Mouse (Mus musculus) MEL (cell line): Measurements from ENCODE around the gene Vav2.

Experiments
- CTCF ChIP-seq, 3 experiments: IDR thresholded peaks in 2 of 3; conservative IDR thresholded peaks in 1 of 3; 2 replicates each; pipeline ENCODE4 v1.5.1; 2011 to 2012; ENCODE audit warnings: low read length in 3 of 3, low read depth in 2 of 3, mild to moderate bottlenecking in 2 of 3, improper control_type of control experiment in 1 of 3, inconsistent platforms in 1 of 3, mixed read lengths in 1 of 3, moderate library complexity in 1 of 3; ENCODE audit not compliant: control insufficient read depth in 1 of 3, insufficient read depth in 1 of 3, poor library complexity in 1 of 3, severe bottlenecking in 1 of 3
- MAX ChIP-seq: IDR thresholded peaks from 2 replicates; pipeline ENCODE4 v1.6.1; 2011; ENCODE audit warnings: low read length, improper control_type of control experiment
- MAZ ChIP-seq: IDR thresholded peaks from 2 replicates; pipeline ENCODE4 v1.6.1; 2012; ENCODE audit warnings: low read depth, mild to moderate bottlenecking, inconsistent platforms, low read length, improper control_type of control experiment
- NRF1 ChIP-seq: IDR thresholded peaks from 2 replicates; pipeline ENCODE4 v1.6.1; 2014; ENCODE audit warnings: low read depth, mild to moderate bottlenecking, inconsistent platforms, low read length, improper control_type of control experiment, moderate library complexity; ENCODE audit not compliant: poor library complexity, insufficient read depth, severe bottlenecking
- SMC3 ChIP-seq: IDR thresholded peaks from 2 replicates; pipeline ENCODE4 v1.6.1; 2011; ENCODE audit warnings: low read depth, low read length, improper control_type of control experiment

GRCm38 (mm10) chr2:27248211-27248610 is 178.6 kb downstream of the Vav2 start, which contains the start of gene Sardh:
- TF ChIP-seq MAX (no peak), MAZ (no peak), NRF1 (no peak), CTCF (IDR thresholded peaks at IDR 0.05 in 2 of 3, conservative IDR thresholded peaks at IDR 0.05 in 1 of 3; ENCODE audit: control insufficient read depth in 1 of 3, insufficient read depth in 1 of 3, low read depth in 2 of 3, low read length in 3 of 3, poor library complexity in 1 of 3, severe bottlenecking in 1 of 3) (no peak), SMC3 (no peak)
